Mouse (Mus musculus) liver, adult 2 months (tissue): Measurements from ENCODE around the gene Vps8.

Experiments
- CTCF ChIP-seq: fragments of 200-500 bp; IDR thresholded peaks from 2 replicates; pipeline ENCODE4 v1.5.1; 2011; ENCODE audit warnings: low read depth, low read length, control low read depth
- POLR2A ChIP-seq: fragments of 200-500 bp; IDR thresholded peaks from 2 replicates; pipeline ENCODE4 v1.6.1; 2011; ENCODE audit warnings: low read length, control low read depth; ENCODE audit not compliant: insufficient read depth; ENCODE audit errors: extremely low read depth

GRCm38 (mm10) chr16:21392517-21393112 is 30.3 kb upstream of the Vps8 start:
- peak; percentile 83 for TF ChIP-seq CTCF
- no peak for TF ChIP-seq POLR2A
